Mouse (Mus musculus) bone marrow, adult 2 months (tissue): Measurements from ENCODE around the gene Echdc2.

Experiments
- CTCF ChIP-seq: fragments of 200-500 bp; IDR thresholded peaks from 2 replicates; pipeline ENCODE4 v1.5.1; 2011; ENCODE audit warnings: low read length, control low read depth; ENCODE audit not compliant: control insufficient read depth, insufficient read depth
- POLR2A ChIP-seq: fragments of 200-500 bp; IDR thresholded peaks from 2 replicates; pipeline ENCODE4 v1.6.1; 2011; ENCODE audit warnings: low read depth, mild to moderate bottlenecking, control low read depth, low read length, borderline replicate concordance; ENCODE audit not compliant: control insufficient read depth

DNA sequence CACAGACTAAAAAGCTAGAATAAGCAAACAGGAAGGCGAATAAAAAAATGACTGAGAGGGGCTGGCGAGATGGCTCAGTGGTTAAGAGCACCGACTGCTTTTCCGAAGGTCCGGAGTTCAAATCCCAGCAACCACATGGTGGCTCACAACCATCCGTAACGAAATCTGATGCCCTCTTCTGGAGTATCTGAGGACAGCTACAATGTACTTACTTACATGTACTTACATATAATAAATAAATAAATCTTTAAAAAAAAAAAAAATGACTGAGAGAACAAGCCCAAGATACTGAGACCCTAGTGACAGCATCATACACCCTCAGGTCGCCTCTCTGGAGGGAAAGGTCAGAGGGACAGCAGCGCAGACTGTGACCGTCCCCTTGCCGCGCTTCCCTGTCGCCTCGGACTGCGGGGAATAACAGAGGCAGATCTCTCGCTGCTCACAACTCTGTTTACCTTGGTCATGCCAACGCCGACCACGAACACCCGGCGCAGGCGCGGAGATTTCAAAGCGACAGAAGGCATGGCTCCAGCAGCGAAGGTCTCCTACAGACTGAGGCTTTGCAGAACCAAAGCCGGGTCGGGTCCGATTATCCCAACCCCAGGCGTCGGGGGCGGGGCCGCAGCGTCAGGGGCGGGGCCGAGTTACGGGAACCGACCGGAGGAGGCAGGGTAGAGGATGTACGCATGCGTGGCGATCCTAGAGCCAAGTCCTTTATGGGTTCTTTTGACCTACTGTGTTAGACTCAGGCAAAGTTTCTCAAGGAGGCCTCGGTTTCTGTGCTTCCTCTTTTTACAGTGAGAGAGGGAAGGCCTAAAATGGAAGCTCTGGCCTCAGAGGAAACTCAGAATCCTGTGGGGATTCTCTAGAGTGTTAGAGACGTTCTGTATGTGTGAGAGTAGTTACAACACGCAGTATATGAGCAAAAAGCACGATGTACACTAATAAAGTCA is 47.0 kb upstream of the Echdc2 start:
- TF ChIP-seq CTCF (no peak), POLR2A (no peak; the same call in 1 of the 2 replicates)
